Mouse (Mus musculus): ENCODE results near the gene Gm20715. TPM values are rescaled to one million over a fixed set of nuclear protein-coding genes. Genes with fewer than 3 reads are reported as not detected.
A peak's percentile ranks its signal among the peaks of the same experiment; 100 is the strongest.

The Gm20715 gene
- polyA plus RNA-seq, 1 experiment from 2014 or later, result not detected

DNA sequence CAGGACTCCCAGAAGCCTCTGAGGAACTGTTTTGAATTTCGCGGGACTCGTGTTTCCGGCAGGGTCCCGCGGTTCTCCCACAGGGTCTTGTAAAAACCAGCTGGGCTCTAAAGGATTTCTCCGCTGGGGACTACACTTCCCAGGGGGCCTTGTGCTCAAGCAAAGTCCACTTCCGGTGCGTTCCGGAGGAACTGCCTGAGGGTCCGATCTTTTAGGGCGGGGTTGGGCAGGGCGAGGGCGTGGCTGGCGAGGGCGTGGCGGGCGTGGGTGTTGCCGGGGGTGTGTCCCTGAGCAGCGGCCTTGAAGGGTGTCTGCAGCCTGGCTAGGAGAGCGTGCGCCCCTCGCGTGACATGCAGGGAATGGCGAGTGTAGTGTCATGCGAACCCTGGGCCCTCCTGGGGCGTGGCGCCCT, 27.0 kb upstream of the Gm20715 start, which contains the start of gene Zfp28:
Gene Zfp28, plus strand, starts transcription at position 252 of the 412 bp plus-strand sequence.
- Histone ChIP-seq H3K4me1 (peaks cover 18% of the 10 kb centered on the region), H3K9me3 (no peaks in the 10 kb centered on the region), H3K4me3 (peak within 1 kb of the TSS; percentile 70), H3K36me3 (peaks cover 14% of the 10 kb centered on the region; the same call in 1 of the 2 replicates), H3K4me2 (replicated peaks) (peak within 1 kb of the TSS; percentile 85), H3K27ac (0 out of 2 replicates have a peak within 1 kb of the TSS, but pooled peaks have one; percentile 10), H3K27me3 (no peaks in the 10 kb centered on the region), H3K9ac (peak within 1 kb of the TSS; percentile 73)
- 0% methylated on average over 28 of the region's 28 CpGs for WGBS
- ATAC-seq (ENCODE audit: low FRiP score, low read depth), result peak; percentile 97

GRCm38 (mm10) chr7:6384011-6384410, 26.1 kb upstream of the Gm20715 start:
- 71% methylated on average over 8 of the region's 8 CpGs for WGBS
- peaks cover 14% of the 10 kb centered on the region; the same call in 1 of the 2 replicates for H3K36me3 ChIP-seq
- peaks cover 18% of the 10 kb centered on the region for H3K4me1 ChIP-seq
- peak overlapping the region; percentile 70 for H3K4me3 ChIP-seq
- no peak overlapping the region for H3K27ac ChIP-seq
- peak overlapping the region; percentile 85 for H3K4me2 ChIP-seq (replicated peaks)
- H3K9me3 ChIP-seq, result no peaks in the 10 kb centered on the region
- H3K9ac ChIP-seq, result peak overlapping the region; percentile 73; the same call in 1 of the 2 replicates
- no peak for ATAC-seq (ENCODE audit: low FRiP score, low read depth)
- H3K27me3 ChIP-seq, result no peaks in the 10 kb centered on the region

- Histone ChIP-seq H3K27ac (no peak overlapping the region), H3K4me2 (replicated peaks) (no peak overlapping the region), H3K9ac (no peak overlapping the region), H3K36me3 (peaks cover 37% of the 10 kb centered on the region), H3K4me3 (no peak overlapping the region), H3K4me1 (peaks cover 18% of the 10 kb centered on the region), H3K27me3 (no peaks in the 10 kb centered on the region), H3K9me3 (no peaks in the 10 kb centered on the region)
- WGBS, result 94% methylated on average over 8 of the region's 8 CpGs
- ATAC-seq (ENCODE audit: low FRiP score, low read depth), result no peak
Measured at GRCm38 (mm10) chr7:6386995-6387394, 23.1 kb upstream of the Gm20715 start.

DNA sequence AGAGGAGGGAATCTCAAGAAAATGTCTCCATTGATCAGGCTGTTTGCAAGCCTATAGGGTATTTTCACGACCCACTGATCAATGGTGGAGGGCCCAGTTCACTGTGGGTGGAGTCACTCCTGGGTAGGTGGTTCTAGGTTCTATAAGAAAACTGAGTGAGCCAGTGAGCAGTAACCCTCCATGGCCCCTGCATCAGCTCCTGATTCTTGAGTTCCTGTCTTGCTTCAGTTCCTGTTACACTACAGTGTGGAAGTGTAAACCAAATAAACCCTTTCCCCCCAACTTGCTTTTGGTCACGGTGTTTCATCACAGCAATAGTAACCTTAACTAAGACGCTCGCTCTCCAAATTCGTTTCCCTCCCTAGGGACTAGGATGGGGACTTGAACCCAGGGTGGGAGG, 21.1 kb upstream of the Gm20715 start:
- no peaks in the 10 kb centered on the region for H3K9me3 ChIP-seq
- no peaks in the 10 kb centered on the region for H3K27me3 ChIP-seq
- 85% methylated on average over 5 of the region's 5 CpGs for WGBS
- H3K9ac ChIP-seq, result no peak overlapping the region
- peaks cover 57% of the 10 kb centered on the region for H3K36me3 ChIP-seq
- ATAC-seq (ENCODE audit: low FRiP score, low read depth), result no peak
- H3K4me3 ChIP-seq, result no peak overlapping the region
- peaks cover 6% of the 10 kb centered on the region for H3K4me1 ChIP-seq
- no peak overlapping the region for H3K4me2 ChIP-seq (replicated peaks)
- H3K27ac ChIP-seq, result no peak overlapping the region

GRCm38 (mm10) chr7:6389449-6389848, 20.6 kb upstream of the Gm20715 start:
- H3K27ac ChIP-seq, result no peak overlapping the region
- no peak overlapping the region for H3K4me3 ChIP-seq
- H3K4me2 ChIP-seq (replicated peaks), result no peak overlapping the region
- no peak for ATAC-seq (ENCODE audit: low FRiP score, low read depth)
- peaks cover 62% of the 10 kb centered on the region for H3K36me3 ChIP-seq
- no peaks in the 10 kb centered on the region for H3K27me3 ChIP-seq
- no peak overlapping the region for H3K9ac ChIP-seq
- peaks cover under 1% of the 10 kb centered on the region; the same call in 1 of the 2 replicates for H3K4me1 ChIP-seq
- 75% methylated on average over 5 of the region's 5 CpGs for WGBS
- no peaks in the 10 kb centered on the region for H3K9me3 ChIP-seq

DNA sequence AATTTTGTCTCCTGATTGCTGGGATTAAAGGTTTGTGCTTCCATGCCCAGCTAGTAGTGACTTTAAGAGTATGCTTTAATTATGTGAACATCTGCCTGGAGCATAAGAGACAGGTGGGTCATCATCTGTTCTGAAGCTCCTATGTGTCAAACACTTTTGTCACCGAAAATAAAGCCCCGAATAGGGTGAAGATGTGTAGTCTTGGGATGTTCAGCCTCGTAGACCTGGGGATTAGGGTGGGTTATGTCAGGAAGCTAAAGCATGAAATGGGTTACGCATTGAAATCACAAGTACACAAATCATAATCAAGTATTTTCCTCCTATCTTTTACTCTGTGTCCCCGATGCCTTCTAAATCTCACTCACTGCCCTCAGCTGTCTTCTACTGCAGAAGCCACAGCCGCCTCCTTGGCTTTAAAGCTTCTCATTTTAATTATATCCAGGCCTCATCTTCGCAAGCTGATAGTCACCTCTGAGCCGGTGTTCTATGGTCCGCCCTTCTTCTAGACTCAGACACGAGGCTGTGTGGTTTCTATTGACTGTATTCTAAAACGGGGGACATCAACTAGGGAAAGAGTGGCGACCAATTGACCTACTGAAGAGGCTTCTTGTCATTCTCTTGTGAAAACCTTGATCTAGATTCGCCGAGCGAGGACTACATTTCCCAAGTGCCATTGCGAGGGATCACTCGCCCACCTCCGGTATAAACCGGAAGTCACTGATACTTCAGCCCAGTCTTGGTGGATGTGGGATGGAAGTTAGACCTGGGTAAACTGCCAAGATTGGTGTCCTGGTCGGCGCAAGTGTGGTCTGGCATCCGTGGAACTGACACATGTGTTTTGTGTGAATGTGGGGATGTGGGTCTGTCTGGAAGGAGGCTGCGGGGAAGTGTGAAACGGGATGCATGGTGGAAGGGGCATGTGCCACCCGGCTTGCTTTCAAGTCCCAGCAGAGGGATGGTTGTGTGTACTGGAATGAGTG, 11.8 kb upstream of the Gm20715 start, which contains the start of gene Smim17:
Gene Smim17, plus strand, starts transcription at position 720 of the 980 bp plus-strand sequence.
- Histone ChIP-seq H3K27me3 (no peaks in the 10 kb centered on the region), H3K4me3 (peak within 1 kb of the TSS; percentile 52), H3K4me2 (replicated peaks) (peak within 1 kb of the TSS; percentile 69), H3K27ac (no peak within 1 kb of the TSS), H3K9me3 (no peaks in the 10 kb centered on the region), H3K36me3 (peaks cover 24% of the 10 kb centered on the region), H3K4me1 (no peaks in the 10 kb centered on the region), H3K9ac (peak within 1 kb of the TSS; percentile 64)
- peak; percentile 91 for ATAC-seq (ENCODE audit: low FRiP score, low read depth)
- 21% methylated on average over 25 of the region's 25 CpGs for WGBS

- Histone ChIP-seq H3K9me3 (no peaks in the 10 kb centered on the region), H3K36me3 (no peaks in the 10 kb centered on the region), H3K27me3 (0 out of 2 replicates have a peak, but pooled peaks cover 7% of the 10 kb centered on the region), H3K9ac (no peak overlapping the region), H3K4me1 (no peaks in the 10 kb centered on the region), H3K4me3 (no peak overlapping the region), H3K4me2 (replicated peaks) (no peak overlapping the region), H3K27ac (no peak overlapping the region)
- ATAC-seq (ENCODE audit: low FRiP score, low read depth), result no peak
- 11% methylated on average over 20 of the region's 22 CpGs for WGBS
Measured at GRCm38 (mm10) chr7:6414626-6415441, 4.8 kb downstream of the Gm20715 start.

- Histone ChIP-seq H3K9ac (no peak overlapping the region), H3K9me3 (no peaks in the 10 kb centered on the region), H3K36me3 (no peaks in the 10 kb centered on the region), H3K4me2 (replicated peaks) (no peak overlapping the region), H3K27me3 (0 out of 2 replicates have a peak, but pooled peaks cover 7% of the 10 kb centered on the region), H3K4me3 (no peak overlapping the region), H3K27ac (no peak overlapping the region), H3K4me1 (no peaks in the 10 kb centered on the region)
- WGBS, result 20% methylated on average over 8 of the region's 8 CpGs
- ATAC-seq (ENCODE audit: low FRiP score, low read depth), result no peak
Measured at GRCm38 (mm10) chr7:6415442-6415787, 5.3 kb downstream of the Gm20715 start.

GRCm38 (mm10) chr7:6419894-6420293, 9.8 kb downstream of the Gm20715 start:
- ATAC-seq (ENCODE audit: low FRiP score, low read depth), result no peak
- H3K27me3 ChIP-seq, result 0 out of 2 replicates have a peak, but pooled peaks cover 4% of the 10 kb centered on the region
- H3K9me3 ChIP-seq, result no peaks in the 10 kb centered on the region
- no peak overlapping the region for H3K4me2 ChIP-seq (replicated peaks)
- no peaks in the 10 kb centered on the region for H3K36me3 ChIP-seq
- 77% methylated on average over 6 of the region's 6 CpGs for WGBS
- no peaks in the 10 kb centered on the region for H3K4me1 ChIP-seq
- no peak overlapping the region for H3K27ac ChIP-seq
- no peak overlapping the region for H3K9ac ChIP-seq
- H3K4me3 ChIP-seq, result no peak overlapping the region

DNA sequence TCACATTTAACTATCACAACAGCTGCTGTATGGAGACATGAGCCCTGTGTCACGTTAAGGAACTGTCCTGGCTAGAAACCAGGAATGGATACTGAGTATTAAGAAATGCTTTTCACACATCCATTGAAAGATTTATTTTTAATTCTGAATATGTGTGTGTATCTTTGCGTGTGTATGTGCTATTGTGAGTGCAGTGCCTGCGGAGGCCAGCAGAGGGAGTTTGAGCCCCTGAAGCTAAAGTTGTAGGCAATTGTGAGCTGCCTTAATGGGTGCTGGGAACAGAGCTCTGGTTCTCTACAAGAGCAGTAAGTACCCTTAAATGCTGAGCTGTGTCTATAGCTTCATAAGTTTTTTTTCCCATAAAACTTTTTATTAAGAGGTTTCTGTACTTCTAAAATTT, 19.3 kb downstream of the Gm20715 start:
- Histone ChIP-seq H3K4me2 (replicated peaks) (no peak overlapping the region), H3K9ac (no peak overlapping the region), H3K27ac (no peak overlapping the region), H3K4me3 (no peak overlapping the region), H3K9me3 (peaks cover 11% of the 10 kb centered on the region; the same call in 1 of the 2 replicates), H3K4me1 (no peaks in the 10 kb centered on the region), H3K36me3 (no peaks in the 10 kb centered on the region), H3K27me3 (no peaks in the 10 kb centered on the region)
- no peak for ATAC-seq (ENCODE audit: low FRiP score, low read depth)
- WGBS, result 89% methylated on average over 3 of the region's 3 CpGs

- H3K36me3 ChIP-seq, result no peaks in the 10 kb centered on the region
- no peaks in the 10 kb centered on the region for H3K4me1 ChIP-seq
- H3K4me3 ChIP-seq, result no peak overlapping the region
- 42% methylated on average over 2 of the region's 2 CpGs for WGBS
- H3K27ac ChIP-seq, result no peak overlapping the region
- H3K9me3 ChIP-seq, result peaks cover 11% of the 10 kb centered on the region; the same call in 1 of the 2 replicates
- no peak overlapping the region for H3K9ac ChIP-seq
- no peaks in the 10 kb centered on the region for H3K27me3 ChIP-seq
- no peak overlapping the region for H3K4me2 ChIP-seq (replicated peaks)
- ATAC-seq (ENCODE audit: low FRiP score, low read depth), result no peak
Measured at GRCm38 (mm10) chr7:6430342-6430741, 20.3 kb downstream of the Gm20715 start.

- Histone ChIP-seq H3K9ac (no peak within 1 kb of the TSS), H3K4me1 (no peaks in the 10 kb centered on the region), H3K9me3 (no peaks in the 10 kb centered on the region), H3K4me3 (no peak within 1 kb of the TSS), H3K4me2 (replicated peaks) (no peak within 1 kb of the TSS), H3K36me3 (no peaks in the 10 kb centered on the region), H3K27ac (no peak within 1 kb of the TSS), H3K27me3 (no peaks in the 10 kb centered on the region)
- 62% methylated on average over 3 of the region's 3 CpGs for WGBS
- ATAC-seq (ENCODE audit: low FRiP score, low read depth), result no peak
Measured at GRCm38 (mm10) chr7:6438388-6438787, 28.3 kb downstream of the Gm20715 start, which contains the start of gene Olfr1344. Gene Olfr1344, plus strand, starts transcription at chr7:6438688.
